Mouse (Mus musculus) kidney, embryonic 14.5 days (tissue): ENCODE measurements around the gene Adnp. TPM values are rescaled to one million over a fixed set of nuclear protein-coding genes. Genes with fewer than 3 reads are reported as not detected.

ENCODE experiments used
- ATAC-seq: fragments of 200-750 bp; cut with Nextera tagmentation; 2 replicates; pipeline ENCODE4 v1.8.0; 2017; ENCODE audit warnings: moderate number of reproducible peaks, mild to moderate bottlenecking, moderate TSS enrichment, moderate library complexity; ENCODE audit not compliant: low FRiP score, low TSS enrichment
- H3K27ac ChIP-seq: fragments of 300-500 bp; sonication (generic); 2 replicates; pipeline ENCODE4 v1.5.1; 2014; ENCODE audit warnings: low read depth, mild to moderate bottlenecking, low read length, moderate library complexity, mixed read lengths
- H3K27me3 ChIP-seq: fragments of 300-500 bp; sonication (generic); 2 replicates; pipeline ENCODE4 v1.6.1; 2014; ENCODE audit warnings: mild to moderate bottlenecking, low read length; ENCODE audit not compliant: control insufficient read depth, insufficient read depth
- H3K36me3 ChIP-seq: fragments of 300-500 bp; sonication (generic); 2 replicates; pipeline ENCODE4 v1.6.1; 2014; ENCODE audit warnings: low read length, mixed read lengths; ENCODE audit not compliant: control insufficient read depth, insufficient read depth
- H3K4me1 ChIP-seq: fragments of 300-500 bp; sonication (generic); 2 replicates; pipeline ENCODE4 v1.6.1; 2014; ENCODE audit warnings: low read length, mixed read lengths; ENCODE audit not compliant: control insufficient read depth, insufficient read depth
- H3K4me2 ChIP-seq: fragments of 300-500 bp; sonication (generic); replicated peaks from 2 replicates; pipeline ENCODE4 v1.6.1; 2014; ENCODE audit warnings: low read depth, mild to moderate bottlenecking, low read length
- H3K4me3 ChIP-seq: fragments of 300-500 bp; sonication (generic); 2 replicates; pipeline ENCODE4 v1.5.1; 2014; ENCODE audit warnings: mild to moderate bottlenecking, low read length
- H3K9ac ChIP-seq: fragments of 300-500 bp; sonication (generic); 2 replicates; pipeline ENCODE4 v1.6.1; 2014; ENCODE audit warnings: low read depth, mild to moderate bottlenecking, low read length, moderate library complexity
- H3K9me3 ChIP-seq: fragments of 300-500 bp; sonication (generic); 2 replicates; pipeline ENCODE4 v1.6.1; 2016; ENCODE audit warnings: low read length; ENCODE audit not compliant: control insufficient read depth
- WGBS: fragments of 180-500 bp; shearing (Covaris S2); extraction: QIAGEN DNeasy Blood & Tissue Kit; methylation state at CpG from one replicate; pipeline ENCODE4 v1.1.7; 2014; 5-methylcytosine and 5-hydroxymethylcytosine counted together
- polyA plus RNA-seq: library from polyadenylated mRNA; unstranded; fragments of >200 nt; fragmentation: Nextera tagmentation; extraction: Ambion mirVana; gene quantifications from 2 replicates; pipeline ENCODE4 v1.2.1, GENCODE M21; 2014

Adnp gene
- polyA plus RNA-seq, 1 experiment from 2014 or later, result 4.0 TPM

DNA sequence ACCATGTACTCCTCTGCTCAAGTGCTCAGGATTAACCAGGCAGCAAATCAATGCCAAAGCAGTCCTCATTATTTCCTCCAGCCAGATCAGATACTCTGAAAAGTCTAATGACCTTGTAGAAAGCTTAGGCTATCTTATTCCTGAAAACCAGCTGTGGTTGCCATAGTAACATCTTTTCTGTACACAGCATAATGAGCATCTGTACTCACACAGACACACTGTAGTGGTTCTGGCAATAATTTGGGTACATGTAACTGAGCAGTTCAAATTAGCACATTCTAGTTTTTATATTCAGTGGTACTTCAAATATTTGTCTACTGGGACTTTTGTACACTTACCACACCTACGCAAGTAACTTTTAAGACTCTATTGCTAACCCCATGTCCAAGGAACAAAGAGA lies 8.5 kb downstream of the Adnp start:
- no peak overlapping the region for H3K4me3 ChIP-seq
- H3K27me3 ChIP-seq, result no peaks in the 10 kb centered on the region
- ATAC-seq, result no peak
- H3K36me3 ChIP-seq, result peaks cover 51% of the 10 kb centered on the region
- H3K9ac ChIP-seq, result no peak overlapping the region
- no peak overlapping the region for H3K27ac ChIP-seq
- no peak overlapping the region for H3K4me2 ChIP-seq
- WGBS, result 87% methylated on average over 1 of the region's 1 CpGs
- H3K4me1 ChIP-seq, result peaks cover 41% of the 10 kb centered on the region
- 0 out of 2 replicates have a peak, but pooled peaks cover 2% of the 10 kb centered on the region for H3K9me3 ChIP-seq

DNA sequence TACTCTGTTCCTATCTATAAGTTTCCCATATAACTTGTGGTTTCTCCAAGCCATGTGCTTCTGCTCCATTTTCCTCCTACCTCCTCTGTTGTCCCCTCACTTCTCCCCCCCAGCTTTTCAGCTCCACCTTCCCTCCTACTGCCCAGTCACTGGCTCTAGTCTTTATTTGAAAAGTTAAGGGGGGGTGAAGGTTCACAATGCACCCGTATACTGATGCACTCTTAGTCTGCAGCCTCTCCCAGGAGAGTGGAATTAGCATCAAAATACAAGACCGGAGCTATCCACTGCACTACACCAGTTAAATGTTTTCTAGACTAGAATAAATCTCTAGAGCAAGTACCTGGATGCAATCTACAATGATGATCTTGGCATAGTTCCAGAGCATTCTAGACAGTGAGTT lies 11.2 kb downstream of the Adnp start:
- 45% methylated on average over 2 of the region's 2 CpGs for WGBS
- Histone ChIP-seq H3K4me1 (peaks cover 32% of the 10 kb centered on the region), H3K27ac (no peak overlapping the region), H3K9me3 (no peaks in the 10 kb centered on the region), H3K4me2 (no peak overlapping the region), H3K4me3 (no peak overlapping the region), H3K36me3 (peaks cover 49% of the 10 kb centered on the region), H3K27me3 (no peaks in the 10 kb centered on the region), H3K9ac (no peak overlapping the region)
- ATAC-seq, result no peak

DNA sequence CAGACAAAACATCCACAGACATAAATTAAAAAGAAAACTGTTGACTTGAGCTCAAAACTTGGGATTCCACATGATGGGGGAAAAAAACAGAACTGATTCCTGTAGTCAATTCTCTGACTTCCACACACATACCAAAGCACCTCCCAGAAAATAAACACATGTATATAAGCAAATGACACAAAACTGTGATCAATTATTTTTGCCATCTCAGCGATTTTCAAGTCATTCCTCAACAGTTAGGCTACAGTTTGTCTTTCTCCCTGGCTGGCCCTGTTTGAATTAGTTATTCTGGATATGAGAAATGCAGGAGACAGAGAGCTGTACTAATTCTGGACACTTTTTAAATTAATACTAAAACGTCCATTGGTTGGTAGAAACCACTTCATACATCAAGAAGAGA lies 13.2 kb downstream of the Adnp start:
- Histone ChIP-seq H3K4me3 (no peak overlapping the region), H3K9ac (no peak overlapping the region), H3K36me3 (peaks cover 47% of the 10 kb centered on the region), H3K4me1 (0 out of 2 replicates have a peak, but pooled peaks cover 17% of the 10 kb centered on the region), H3K9me3 (no peaks in the 10 kb centered on the region), H3K27ac (no peak overlapping the region), H3K4me2 (no peak overlapping the region), H3K27me3 (no peaks in the 10 kb centered on the region)
- WGBS, result 64% methylated on average over 2 of the region's 2 CpGs
- ATAC-seq, result no peak

DNA sequence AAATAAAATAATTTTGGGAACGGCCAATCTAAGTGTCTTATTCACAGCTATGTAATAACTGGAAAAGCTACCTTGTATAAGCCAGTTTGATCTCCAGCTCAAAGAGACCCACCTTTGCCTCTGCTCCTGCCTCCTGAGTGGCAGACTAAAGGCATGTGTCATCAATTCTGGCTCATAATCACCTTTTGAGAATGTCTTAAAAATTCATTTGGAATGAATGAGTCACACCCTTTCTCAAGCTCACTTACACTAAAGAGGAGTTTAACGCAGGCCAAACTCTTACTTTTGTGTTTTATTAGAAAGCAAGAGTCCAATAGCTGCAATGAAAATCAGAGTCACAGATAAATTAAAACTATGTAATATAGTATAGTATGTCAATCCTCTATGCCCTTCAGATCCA lies 15.1 kb downstream of the Adnp start:
- Histone ChIP-seq H3K4me3 (no peak overlapping the region), H3K36me3 (peaks cover 51% of the 10 kb centered on the region), H3K9ac (no peak overlapping the region), H3K27ac (no peak overlapping the region), H3K27me3 (no peaks in the 10 kb centered on the region), H3K4me2 (no peak overlapping the region), H3K9me3 (no peaks in the 10 kb centered on the region), H3K4me1 (0 out of 2 replicates have a peak, but pooled peaks cover 12% of the 10 kb centered on the region)
- ATAC-seq, result no peak
- WGBS, result 92% methylated on average over 2 of the region's 2 CpGs

DNA sequence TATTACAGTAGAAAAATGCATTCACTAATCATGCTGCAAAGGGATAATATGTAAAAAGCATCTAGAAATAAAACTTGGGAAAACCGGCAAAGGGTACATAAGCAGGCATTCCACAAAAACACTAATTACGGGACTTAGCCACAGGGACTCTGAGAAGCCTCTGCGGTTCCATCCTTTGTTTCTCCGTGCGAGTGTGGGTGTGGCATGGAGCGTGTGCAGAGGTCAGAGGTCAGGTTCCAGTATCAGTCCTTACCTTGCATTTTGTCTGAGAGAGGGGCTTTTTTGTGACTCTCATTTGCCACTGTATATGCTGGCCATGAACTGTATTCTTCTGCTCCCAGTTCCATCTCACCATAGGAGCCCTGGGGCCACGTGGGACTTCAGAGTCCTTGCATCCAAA lies 31.0 kb downstream of the Adnp start:
- Histone ChIP-seq H3K4me1 (no peaks in the 10 kb centered on the region), H3K4me2 (no peak overlapping the region), H3K27me3 (no peaks in the 10 kb centered on the region), H3K4me3 (no peak overlapping the region), H3K9me3 (no peaks in the 10 kb centered on the region), H3K9ac (no peak overlapping the region), H3K27ac (no peak overlapping the region), H3K36me3 (peaks cover 19% of the 10 kb centered on the region)
- 57% methylated on average over 7 of the region's 7 CpGs for WGBS
- ATAC-seq, result no peak

DNA sequence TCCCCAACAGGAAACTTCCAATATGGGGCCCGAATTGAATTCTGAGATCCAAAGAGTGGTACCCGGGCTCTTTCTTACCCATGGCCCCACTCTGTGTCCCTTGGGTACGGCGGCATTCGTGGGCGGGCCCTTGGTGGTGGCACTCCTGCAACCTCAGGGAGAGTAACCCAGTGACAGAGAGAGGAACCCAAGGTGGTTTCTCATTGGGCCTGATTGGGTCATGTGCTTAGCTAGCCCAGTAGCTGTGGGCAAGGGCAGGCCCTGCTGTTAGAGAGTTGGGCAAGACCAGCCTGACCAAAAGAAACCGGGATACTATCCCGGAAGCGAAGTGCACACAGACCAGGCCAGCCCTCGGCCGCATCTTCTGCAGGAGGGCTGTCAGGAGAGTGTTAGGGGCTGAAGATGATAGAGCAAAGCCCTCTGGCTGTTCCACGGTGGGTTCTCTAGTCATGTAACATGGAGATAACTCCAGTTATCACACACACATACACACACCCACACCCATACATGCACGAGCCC lies 36.7 kb downstream of the Adnp start:
- peak; percentile 68; the same call in 1 of the 2 replicates for ATAC-seq
- Histone ChIP-seq H3K4me3 (peak overlapping the region; percentile 12; the same call in 1 of the 2 replicates), H3K4me1 (peaks cover 35% of the 10 kb centered on the region), H3K27me3 (no peaks in the 10 kb centered on the region), H3K9ac (peak overlapping the region; percentile 37; the same call in 1 of the 2 replicates), H3K4me2 (peak overlapping the region; percentile 38), H3K36me3 (no peaks in the 10 kb centered on the region), H3K27ac (peak overlapping the region; percentile 92), H3K9me3 (no peaks in the 10 kb centered on the region)
- WGBS, result 8% methylated on average over 13 of the region's 13 CpGs

DNA sequence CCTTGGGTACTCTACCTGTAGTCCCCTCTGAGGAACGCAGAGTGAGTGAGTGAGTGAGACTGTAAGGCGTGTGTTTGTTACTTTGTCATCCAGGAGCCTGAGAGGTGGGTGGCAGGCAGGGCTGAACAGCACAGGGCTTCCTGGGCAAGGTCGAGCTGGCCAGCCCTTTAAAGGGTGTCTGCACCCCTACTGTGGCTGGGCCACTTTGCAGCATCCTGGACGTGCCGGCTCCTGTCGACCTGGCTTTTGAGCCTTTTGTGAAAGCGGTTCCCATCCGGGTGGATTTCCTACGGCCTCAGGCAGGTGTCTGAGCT lies 37.2 kb downstream of the Adnp start:
- peak; percentile 36; the same call in 1 of the 2 replicates for ATAC-seq
- peak overlapping the region; percentile 92 for H3K27ac ChIP-seq
- H3K9ac ChIP-seq, result peak overlapping the region; percentile 37; the same call in 1 of the 2 replicates
- H3K4me2 ChIP-seq, result peak overlapping the region; percentile 38
- peaks cover 35% of the 10 kb centered on the region for H3K4me1 ChIP-seq
- 2% methylated on average over 9 of the region's 9 CpGs for WGBS
- H3K36me3 ChIP-seq, result no peaks in the 10 kb centered on the region
- H3K4me3 ChIP-seq, result peak overlapping the region; percentile 12; the same call in 1 of the 2 replicates
- no peaks in the 10 kb centered on the region for H3K9me3 ChIP-seq
- H3K27me3 ChIP-seq, result no peaks in the 10 kb centered on the region

DNA sequence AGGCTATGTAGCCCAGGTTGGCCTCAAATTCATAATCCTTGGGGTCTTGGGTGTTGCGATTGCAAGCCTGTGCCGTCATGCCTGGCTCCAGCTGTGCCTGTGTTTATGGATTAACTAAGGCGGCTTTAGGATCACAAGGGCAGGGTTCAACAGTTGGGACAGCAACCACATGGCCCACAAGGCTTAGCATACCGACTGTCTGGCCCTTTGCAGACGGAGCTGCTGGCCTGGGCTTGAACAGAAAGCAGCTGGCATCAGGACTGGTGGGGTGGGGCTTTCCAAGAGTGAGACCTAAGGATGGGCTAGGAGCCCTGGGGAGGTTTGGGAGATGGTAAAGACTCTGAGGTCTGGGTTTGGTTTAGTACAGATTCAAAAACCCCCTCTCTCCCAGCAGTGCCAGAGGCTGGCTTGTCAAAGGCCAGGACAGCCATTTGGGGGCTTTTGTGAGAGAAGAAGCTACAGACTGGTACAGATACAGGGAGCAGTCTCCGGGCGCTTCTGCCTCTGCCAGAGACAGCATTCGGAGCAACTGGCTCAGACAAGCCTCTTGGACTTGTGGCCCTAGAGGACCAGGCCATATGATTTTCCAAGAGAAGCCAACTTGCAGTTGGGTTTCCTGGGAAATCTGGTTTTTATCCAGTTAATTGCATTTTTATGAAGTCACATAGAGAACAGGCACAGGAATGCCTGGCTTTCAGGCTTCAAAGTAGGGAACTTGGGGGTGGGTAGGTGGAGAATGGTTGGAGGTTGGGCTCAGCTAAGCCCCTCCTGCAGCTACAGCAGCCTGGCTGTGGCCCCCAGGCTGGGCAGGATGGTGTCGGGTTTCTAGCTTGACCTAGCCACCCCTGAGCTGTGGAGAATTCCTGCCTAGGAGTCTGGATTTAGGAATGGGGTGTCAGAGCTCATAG lies 37.8 kb downstream of the Adnp start:
- no peak overlapping the region; the same call in 1 of the 2 replicates for H3K4me3 ChIP-seq
- peak overlapping the region; percentile 92 for H3K27ac ChIP-seq
- H3K36me3 ChIP-seq, result no peaks in the 10 kb centered on the region
- peak overlapping the region; percentile 37; the same call in 1 of the 2 replicates for H3K9ac ChIP-seq
- ATAC-seq, result peak; percentile 81
- H3K4me2 ChIP-seq, result peak overlapping the region; percentile 38
- 38% methylated on average over 9 of the region's 9 CpGs for WGBS
- H3K9me3 ChIP-seq, result no peaks in the 10 kb centered on the region
- H3K4me1 ChIP-seq, result peaks cover 35% of the 10 kb centered on the region
- H3K27me3 ChIP-seq, result no peaks in the 10 kb centered on the region

DNA sequence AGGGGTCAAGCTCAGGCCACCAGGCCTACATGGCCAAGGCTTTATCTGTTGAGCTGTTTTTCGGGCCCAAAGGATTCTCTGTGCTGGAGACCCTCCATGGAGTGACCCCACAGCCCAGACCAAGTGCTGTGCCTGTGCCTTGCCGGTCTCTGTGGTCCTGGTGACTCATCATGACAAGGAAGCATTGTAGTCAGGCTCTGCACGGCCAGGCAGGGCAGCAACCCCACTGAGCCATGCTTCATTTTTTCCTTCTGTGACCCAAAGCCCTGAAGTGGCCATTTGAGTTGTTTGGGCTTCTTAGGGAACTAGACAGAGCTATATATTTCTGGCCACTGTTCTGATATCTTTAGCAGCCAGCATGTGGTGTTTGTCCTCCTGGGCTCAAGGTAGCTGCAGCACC lies 39.1 kb downstream of the Adnp start:
- Histone ChIP-seq H3K36me3 (no peaks in the 10 kb centered on the region), H3K27me3 (no peaks in the 10 kb centered on the region), H3K27ac (no peak overlapping the region), H3K4me1 (peaks cover 35% of the 10 kb centered on the region), H3K9me3 (no peaks in the 10 kb centered on the region), H3K9ac (no peak overlapping the region), H3K4me2 (no peak overlapping the region), H3K4me3 (no peak overlapping the region)
- 69% methylated on average over 3 of the region's 3 CpGs for WGBS
- no peak for ATAC-seq
